Mouse (Mus musculus): ENCODE data around the gene Adprh. TPM values are rescaled to one million over a fixed set of nuclear protein-coding genes. Genes with fewer than 3 reads are reported as not detected.

Gene Adprh
- polyA plus RNA-seq, 1 experiment from 2014 or later = 124 TPM

DNA sequence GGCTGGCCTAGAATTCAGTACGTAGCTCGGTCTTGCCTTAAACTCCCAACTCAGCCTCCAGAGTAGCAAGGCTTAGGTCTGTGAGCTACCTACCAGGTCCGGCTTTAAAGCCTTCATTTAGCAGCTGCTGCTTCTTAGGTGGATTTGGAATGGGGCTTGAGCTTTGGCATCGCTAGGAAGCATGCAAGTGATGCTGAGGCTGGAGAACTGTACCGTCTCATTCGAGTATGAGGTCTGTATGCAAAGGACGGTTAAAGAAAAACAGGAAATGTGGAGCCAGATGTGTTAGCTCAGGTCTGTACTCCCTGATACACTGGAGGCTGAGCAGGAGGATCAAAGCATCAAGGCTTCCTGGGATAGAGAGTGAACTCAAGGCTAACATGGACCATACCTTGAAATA lies 9.7 kb upstream of the Adprh start:
- Histone ChIP-seq H3K4me1 (ENCODE audit: control insufficient read depth, insufficient read depth, low read length) (no peaks in the 10 kb centered on the region), H3K27ac (replicated peaks; ENCODE audit: low read depth, low read length) (no peak overlapping the region), H3K9ac (replicated peaks; ENCODE audit: low read length) (no peak overlapping the region), H3K9me3 (replicated peaks; ENCODE audit: control insufficient read depth, low read length) (no peaks in the 10 kb centered on the region), H3K27me3 (ENCODE audit: control insufficient read depth, insufficient read depth, low read length) (no peaks in the 10 kb centered on the region), H3K36me3 (replicated peaks; ENCODE audit: control insufficient read depth, insufficient read depth, low read depth, low read length) (no peaks in the 10 kb centered on the region), H3K4me3 (ENCODE audit: low read depth, low read length) (no peak overlapping the region), H3K4me2 (ENCODE audit: low read depth, low read length) (no peak overlapping the region)
- no peak for DNase-seq (ENCODE audit: low spot score)
- WGBS = 82% methylated on average over 7 of the region's 7 CpGs
- ATAC-seq (replicated peaks; ENCODE audit: insufficient number of reproducible peaks, low FRiP score, low TSS enrichment, low read depth) = no peak

DNA sequence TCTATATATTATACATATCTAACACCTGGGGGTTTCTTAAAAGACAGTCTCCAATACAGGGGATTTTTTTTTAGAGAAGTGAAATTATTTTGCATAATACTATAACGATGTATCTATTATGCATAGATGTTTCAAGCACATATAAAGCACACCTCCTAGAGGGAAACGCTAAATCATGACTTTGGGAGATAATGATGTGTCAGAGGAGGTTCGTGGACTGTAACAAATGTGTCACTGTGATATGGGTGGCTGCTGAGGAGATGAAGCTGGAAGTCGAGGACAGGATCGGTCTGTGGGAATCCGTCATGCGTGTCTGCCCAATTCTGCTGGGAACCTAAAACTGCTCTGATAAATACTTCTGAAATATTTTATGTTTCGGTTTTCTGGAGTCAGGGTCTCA lies 9.2 kb upstream of the Adprh start:
- no peaks in the 10 kb centered on the region for H3K36me3 ChIP-seq (replicated peaks; ENCODE audit: control insufficient read depth, insufficient read depth, low read depth, low read length)
- H3K9me3 ChIP-seq (replicated peaks; ENCODE audit: control insufficient read depth, low read length) = no peaks in the 10 kb centered on the region
- ATAC-seq (replicated peaks; ENCODE audit: insufficient number of reproducible peaks, low FRiP score, low TSS enrichment, low read depth) = no peak
- H3K27ac ChIP-seq (replicated peaks; ENCODE audit: low read depth, low read length) = no peak overlapping the region
- no peaks in the 10 kb centered on the region for H3K4me1 ChIP-seq (ENCODE audit: control insufficient read depth, insufficient read depth, low read length)
- H3K9ac ChIP-seq (replicated peaks; ENCODE audit: low read length) = no peak overlapping the region
- no peak overlapping the region for H3K4me2 ChIP-seq (ENCODE audit: low read depth, low read length)
- WGBS = 89% methylated on average over 8 of the region's 8 CpGs
- H3K27me3 ChIP-seq (ENCODE audit: control insufficient read depth, insufficient read depth, low read length) = no peaks in the 10 kb centered on the region
- no peak for DNase-seq (ENCODE audit: low spot score)
- no peak overlapping the region for H3K4me3 ChIP-seq (ENCODE audit: low read depth, low read length)

DNA sequence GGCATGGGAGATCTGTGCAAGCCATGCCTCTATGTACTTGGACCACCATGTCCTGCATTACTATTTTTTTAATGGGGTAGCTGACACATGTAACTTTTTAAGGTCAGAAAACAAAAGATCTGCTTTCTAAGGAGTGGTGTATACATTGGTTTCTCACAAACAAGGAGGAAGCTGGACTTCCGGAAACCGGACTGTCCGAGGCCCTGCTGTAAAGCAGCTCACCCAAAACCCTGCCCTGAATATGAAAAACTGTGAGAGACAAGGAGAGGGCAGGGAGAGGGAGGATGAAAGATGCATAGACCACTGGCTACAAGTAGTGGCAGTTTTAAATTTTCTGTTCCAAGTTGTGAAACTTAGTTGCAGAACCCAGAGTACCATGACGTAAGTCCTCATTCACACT lies 7.5 kb upstream of the Adprh start:
- H3K4me3 ChIP-seq (ENCODE audit: low read depth, low read length) = no peak overlapping the region
- H3K9me3 ChIP-seq (replicated peaks; ENCODE audit: control insufficient read depth, low read length) = no peaks in the 10 kb centered on the region
- ATAC-seq (replicated peaks; ENCODE audit: insufficient number of reproducible peaks, low FRiP score, low TSS enrichment, low read depth) (no peak), DNase-seq (ENCODE audit: low spot score) (no peak)
- H3K27ac ChIP-seq (replicated peaks; ENCODE audit: low read depth, low read length) = no peak overlapping the region
- no peaks in the 10 kb centered on the region for H3K4me1 ChIP-seq (ENCODE audit: control insufficient read depth, insufficient read depth, low read length)
- H3K9ac ChIP-seq (replicated peaks; ENCODE audit: low read length) = no peak overlapping the region
- no peaks in the 10 kb centered on the region for H3K27me3 ChIP-seq (ENCODE audit: control insufficient read depth, insufficient read depth, low read length)
- H3K4me2 ChIP-seq (ENCODE audit: low read depth, low read length) = no peak overlapping the region
- 92% methylated on average over 4 of the region's 4 CpGs for WGBS
- H3K36me3 ChIP-seq (replicated peaks; ENCODE audit: control insufficient read depth, insufficient read depth, low read depth, low read length) = no peaks in the 10 kb centered on the region

GRCm38 (mm10) chr16:38458600-38459280 lies 6.2 kb upstream of the Adprh start:
- whole genome bisulfite sequencing = 66% methylated on average over 6 of the region's 6 CpGs

GRCm38 (mm10) chr16:38456812-38457567 lies 4.5 kb upstream of the Adprh start:
- H3K4me3 ChIP-seq (ENCODE audit: low read depth, low read length) = no peak overlapping the region
- H3K4me2 ChIP-seq (ENCODE audit: low read depth, low read length) = no peak overlapping the region
- no peaks in the 10 kb centered on the region for H3K36me3 ChIP-seq (replicated peaks; ENCODE audit: control insufficient read depth, insufficient read depth, low read depth, low read length)
- ATAC-seq (replicated peaks; ENCODE audit: insufficient number of reproducible peaks, low FRiP score, low TSS enrichment, low read depth) (no peak), DNase-seq (ENCODE audit: low spot score) (no peak)
- no peaks in the 10 kb centered on the region for H3K9me3 ChIP-seq (replicated peaks; ENCODE audit: control insufficient read depth, low read length)
- no peaks in the 10 kb centered on the region for H3K4me1 ChIP-seq (ENCODE audit: control insufficient read depth, insufficient read depth, low read length)
- H3K9ac ChIP-seq (replicated peaks; ENCODE audit: low read length) = no peak overlapping the region
- H3K27me3 ChIP-seq (ENCODE audit: control insufficient read depth, insufficient read depth, low read length) = no peaks in the 10 kb centered on the region
- 58% methylated on average over 11 of the region's 11 CpGs for WGBS
- no peak overlapping the region for H3K27ac ChIP-seq (replicated peaks; ENCODE audit: low read depth, low read length)

More at GRCm38 (mm10) chr16:38458600-38459280, 6.2 kb upstream of the Adprh start:
- ATAC-seq (replicated peaks; ENCODE audit: insufficient number of reproducible peaks, low FRiP score, low TSS enrichment, low read depth) = no peak
- DNase-seq (ENCODE audit: low spot score) = no peak
- Histone ChIP-seq H3K27ac (replicated peaks; ENCODE audit: low read depth, low read length) (no peak overlapping the region), H3K9me3 (replicated peaks; ENCODE audit: control insufficient read depth, low read length) (no peaks in the 10 kb centered on the region), H3K4me1 (ENCODE audit: control insufficient read depth, insufficient read depth, low read length) (no peaks in the 10 kb centered on the region), H3K4me3 (ENCODE audit: low read depth, low read length) (no peak overlapping the region), H3K36me3 (replicated peaks; ENCODE audit: control insufficient read depth, insufficient read depth, low read depth, low read length) (no peaks in the 10 kb centered on the region), H3K9ac (replicated peaks; ENCODE audit: low read length) (no peak overlapping the region), H3K27me3 (ENCODE audit: control insufficient read depth, insufficient read depth, low read length) (no peaks in the 10 kb centered on the region), H3K4me2 (ENCODE audit: low read depth, low read length) (no peak overlapping the region)

GRCm38 (mm10) chr16:38455511-38456418 lies 3.3 kb upstream of the Adprh start, which contains the start of gene Cd80:
TSS of gene Cd80 (plus strand) at chr16:38455561.
- H3K9me3 ChIP-seq (replicated peaks; ENCODE audit: control insufficient read depth, low read length) = no peaks in the 10 kb centered on the region
- H3K27ac ChIP-seq (replicated peaks; ENCODE audit: low read depth, low read length) = no peak within 1 kb of the TSS
- no peak within 1 kb of the TSS for H3K9ac ChIP-seq (replicated peaks; ENCODE audit: low read length)
- H3K4me3 ChIP-seq (ENCODE audit: low read depth, low read length) = no peak within 1 kb of the TSS
- no peaks in the 10 kb centered on the region for H3K4me1 ChIP-seq (ENCODE audit: control insufficient read depth, insufficient read depth, low read length)
- no peak within 1 kb of the TSS for H3K4me2 ChIP-seq (ENCODE audit: low read depth, low read length)
- H3K36me3 ChIP-seq (replicated peaks; ENCODE audit: control insufficient read depth, insufficient read depth, low read depth, low read length) = no peaks in the 10 kb centered on the region
- WGBS = 81% methylated on average over 15 of the region's 17 CpGs
- ATAC-seq (replicated peaks; ENCODE audit: insufficient number of reproducible peaks, low FRiP score, low TSS enrichment, low read depth) (no peak), DNase-seq (ENCODE audit: low spot score) (no peak)
- H3K27me3 ChIP-seq (ENCODE audit: control insufficient read depth, insufficient read depth, low read length) = no peaks in the 10 kb centered on the region

DNA sequence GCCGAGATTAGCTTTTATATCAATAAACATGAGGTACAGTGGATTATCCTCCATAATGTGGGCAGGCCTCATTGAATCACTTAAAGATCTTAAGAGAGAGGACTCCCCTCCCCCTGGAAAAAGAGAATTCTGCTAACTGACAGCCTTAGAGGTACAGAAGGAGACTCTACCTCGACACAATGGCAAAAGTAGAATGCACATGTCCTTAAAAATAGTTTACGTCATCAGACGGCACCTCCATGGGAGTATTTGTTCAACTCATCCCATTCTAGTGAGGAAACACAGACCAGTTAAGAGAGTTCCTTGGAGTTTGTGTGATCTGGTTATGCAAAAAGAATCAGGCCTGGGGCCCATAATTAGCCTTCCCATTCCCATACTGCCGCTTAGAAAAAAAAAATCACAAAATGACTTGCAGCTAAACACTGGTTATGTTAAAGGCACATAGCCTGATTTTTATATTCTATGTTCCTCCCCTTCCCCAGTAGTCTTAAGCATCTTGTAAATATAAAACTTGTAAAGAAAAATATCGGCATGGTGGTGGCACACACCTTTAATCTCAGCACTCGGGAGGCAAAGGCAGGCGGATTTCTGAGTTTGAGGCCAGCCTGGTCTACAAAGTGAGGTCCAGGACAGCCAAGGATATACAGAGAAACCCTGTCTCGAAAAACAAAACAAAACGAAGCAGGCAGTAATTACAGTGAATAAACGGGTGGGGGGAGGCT lies 2.2 kb upstream of the Adprh start:
- Histone ChIP-seq H3K4me2 (ENCODE audit: low read depth, low read length) (no peak overlapping the region), H3K4me3 (ENCODE audit: low read depth, low read length) (no peak overlapping the region), H3K27me3 (ENCODE audit: control insufficient read depth, insufficient read depth, low read length) (no peaks in the 10 kb centered on the region), H3K9ac (replicated peaks; ENCODE audit: low read length) (no peak overlapping the region), H3K9me3 (replicated peaks; ENCODE audit: control insufficient read depth, low read length) (no peaks in the 10 kb centered on the region), H3K36me3 (replicated peaks; ENCODE audit: control insufficient read depth, insufficient read depth, low read depth, low read length) (no peaks in the 10 kb centered on the region; the same call in 1 of the 2 replicates), H3K4me1 (ENCODE audit: control insufficient read depth, insufficient read depth, low read length) (no peaks in the 10 kb centered on the region), H3K27ac (replicated peaks; ENCODE audit: low read depth, low read length) (no peak overlapping the region)
- ATAC-seq (replicated peaks; ENCODE audit: insufficient number of reproducible peaks, low FRiP score, low TSS enrichment, low read depth) (no peak), DNase-seq (ENCODE audit: low spot score) (no peak)
- WGBS = 78% methylated on average over 11 of the region's 11 CpGs
